In genomic region chr10:75364214-75364690, GRCm38 (mm10) we compare ENCODE assay signal across 7 mouse cellular contexts. TPM values are rescaled to one million over a fixed set of nuclear protein-coding genes. Genes with fewer than 3 reads are reported as not detected.
DNase-seq lines count a peak whose midpoint lies in the region; ATAC-seq lines count a peak whose summit lies in the region.
"Not testable (repeated sequence)": the region's sequence is repeated elsewhere in the genome, so short reads cannot be mapped to it uniquely, and the experiment has no call there.

No protein-coding gene starts in this region.

- DNase-seq in adrenal gland, adult 18-20 months (ENCODE audit: low spot score in 2 of 2): peak; percentile 32 to 43
- DNase-seq in cerebellum, postnatal 4 days (ENCODE audit: low spot score in 2 of 2): peak; percentile 29 to 66
- DNase-seq in gastrocnemius, adult 18-20 months (ENCODE audit: low spot score): peak; percentile 8
- peak; percentile 75 for DNase-seq in kidney, postnatal 14 days

- H3K27ac ChIP-seq in liver, embryonic 15.5 days (replicated peaks): not testable (repeated sequence)
- peak overlapping the region; percentile 65 for H3K27ac ChIP-seq in neural tube, embryonic 13.5 days (replicated peaks)

- not testable (repeated sequence) for H3K36me3 ChIP-seq in liver, embryonic 15.5 days (replicated peaks); neural tube, embryonic 13.5 days

- H3K27me3 ChIP-seq in liver, embryonic 15.5 days; neural tube, embryonic 13.5 days: not testable (repeated sequence)

- peak; percentile 32 to 52; a peak in 3 of 4 replicates for ATAC-seq in hematopoietic stem cell, adult 5-6 weeks (replicated peaks in 1 of 2; ENCODE audit: insufficient read depth in 1 of 2, low FRiP score in 2 of 2, low TSS enrichment in 1 of 2, low read depth in 1 of 2, poor library complexity in 2 of 2, severe bottlenecking in 2 of 2)
- peak; percentile 42 for ATAC-seq in liver, embryonic 15.5 days (ENCODE audit: insufficient read depth)
- peak; percentile 86 for ATAC-seq in neural tube, embryonic 13.5 days (ENCODE audit: low read depth)

- H3K9me3 ChIP-seq in liver, embryonic 15.5 days (replicated peaks); neural tube, embryonic 13.5 days: not testable (repeated sequence)

- not testable (repeated sequence) for H3K4me2 ChIP-seq in liver, embryonic 15.5 days; neural tube, embryonic 13.5 days

- WGBS in liver, embryonic 15.5 days (ENCODE audit: insufficient replicate concordance): 16% methylated on average over 1 of the region's 1 CpGs
- WGBS in neural tube, embryonic 13.5 days: 11% methylated on average over 1 of the region's 1 CpGs

- not testable (repeated sequence) for H3K4me1 ChIP-seq in liver, embryonic 15.5 days (replicated peaks)
- H3K4me1 ChIP-seq in neural tube, embryonic 13.5 days (replicated peaks): peaks cover 21% of the 10 kb centered on the region

- H3K9ac ChIP-seq in liver, embryonic 15.5 days; neural tube, embryonic 13.5 days: not testable (repeated sequence)

- H3K4me3 ChIP-seq in liver, embryonic 15.5 days (replicated peaks); neural tube, embryonic 13.5 days: not testable (repeated sequence)

RNA-seq across cellular contexts. Expression of gene Upb1, which starts 36.7 kb away (rescaled TPM):
- 1 to 10 TPM; 1.1 to 1.5 TPM for total RNA-seq in adrenal gland, adult 18-20 months (2021)
- under 1 TPM in 1 of 2 experiments, not detected in 1; 0.17 TPM for total RNA-seq in gastrocnemius, adult 18-20 months (2021)
- total RNA-seq in hematopoietic stem cell, adult 5-6 weeks (2017): 0.10 and 0.63 TPM in 2 replicates
- polyA plus RNA-seq in liver, embryonic 15.5 days (2015; fragmentation: Nextera tagmentation; extraction: Ambion mirVana): 28.0 and 32.6 TPM in 2 replicates
- not detected in 2 replicates for polyA plus RNA-seq in neural tube, embryonic 13.5 days (2015; fragmentation: Nextera tagmentation; extraction: Ambion mirVana)

RNA-seq across cellular contexts. Expression of gene Adora2a, which starts 47.6 kb away (rescaled TPM):
- 1 to 10 TPM; 1.8 to 4.3 TPM for total RNA-seq in adrenal gland, adult 18-20 months (2021)
- 1 to 10 TPM in 1 of 2 experiments, under 1 TPM in 1; 0.96 to 1.6 TPM for total RNA-seq in gastrocnemius, adult 18-20 months (2021)
- 8.6 and 10.1 TPM in 2 replicates for total RNA-seq in hematopoietic stem cell, adult 5-6 weeks (2017)
- polyA plus RNA-seq in liver, embryonic 15.5 days (2015; fragmentation: Nextera tagmentation; extraction: Ambion mirVana): 1.4 and 1.8 TPM in 2 replicates
- 4.4 and 4.9 TPM in 2 replicates for polyA plus RNA-seq in neural tube, embryonic 13.5 days (2015; fragmentation: Nextera tagmentation; extraction: Ambion mirVana)

Comparison
In these comparisons a context has a peak if more than half of its experiments do, and no peak if none do; other contexts are left out.
1. DNase-seq: peak in every context shown above with its lines; median percentile 75 in kidney, postnatal 14 days; 48 in cerebellum, postnatal 4 days; 38 in adrenal gland, adult 18-20 months; 8 in gastrocnemius, adult 18-20 months.